Mouse (Mus musculus): ENCODE data around the gene Mex3d. TPM values are rescaled to one million over a fixed set of nuclear protein-coding genes. Genes with fewer than 3 reads are reported as not detected.

Mex3d gene
- polyA plus RNA-seq, 1 experiment = not detected

GRCm38 (mm10) chr10:80385310-80385709 lies 2.1 kb downstream of the Mex3d start:
- Histone ChIP-seq H3K4me3 (ENCODE audit: insufficient read depth, low read depth, low read length) (peak overlapping the region; percentile 95), H3K4me1 (ENCODE audit: control insufficient read depth, insufficient read depth, low read length) (peaks cover 44% of the 10 kb centered on the region), H3K27ac (ENCODE audit: insufficient read depth, low read depth, low read length) (no peak overlapping the region)
- TF ChIP-seq POLR2A (IDR thresholded peaks at IDR 0.05; ENCODE audit: insufficient read depth, low read depth, low read length) (no peak), CTCF (IDR thresholded peaks at IDR 0.05; ENCODE audit: insufficient read depth, low read depth, low read length) (no peak)
- WGBS = 24% methylated on average over 7 of the region's 7 CpGs

GRCm38 (mm10) chr10:80384709-80385108 lies 2.8 kb downstream of the Mex3d start:
- Histone ChIP-seq H3K4me3 (ENCODE audit: insufficient read depth, low read depth, low read length) (peak overlapping the region; percentile 95), H3K4me1 (ENCODE audit: control insufficient read depth, insufficient read depth, low read length) (peaks cover 44% of the 10 kb centered on the region), H3K27ac (ENCODE audit: insufficient read depth, low read depth, low read length) (no peak overlapping the region)
- 45% methylated on average over 7 of the region's 7 CpGs for WGBS
- TF ChIP-seq POLR2A (IDR thresholded peaks at IDR 0.05; ENCODE audit: insufficient read depth, low read depth, low read length) = no peak
- TF ChIP-seq CTCF (IDR thresholded peaks at IDR 0.05; ENCODE audit: insufficient read depth, low read depth, low read length) = no peak

- Histone ChIP-seq H3K27ac (ENCODE audit: insufficient read depth, low read depth, low read length) (no peak overlapping the region), H3K4me1 (ENCODE audit: control insufficient read depth, insufficient read depth, low read length) (peaks cover 44% of the 10 kb centered on the region), H3K4me3 (ENCODE audit: insufficient read depth, low read depth, low read length) (no peak overlapping the region)
- WGBS = 85% methylated on average over 4 of the region's 4 CpGs
- TF ChIP-seq POLR2A (IDR thresholded peaks at IDR 0.05; ENCODE audit: insufficient read depth, low read depth, low read length) = no peak
- TF ChIP-seq CTCF (IDR thresholded peaks at IDR 0.05; ENCODE audit: insufficient read depth, low read depth, low read length) = no peak
Observed at GRCm38 (mm10) chr10:80384115-80384639, 3.3 kb downstream of the Mex3d start.

- Histone ChIP-seq H3K4me3 (ENCODE audit: insufficient read depth, low read depth, low read length) (no peak overlapping the region), H3K4me1 (ENCODE audit: control insufficient read depth, insufficient read depth, low read length) (peaks cover 44% of the 10 kb centered on the region), H3K27ac (ENCODE audit: insufficient read depth, low read depth, low read length) (no peak overlapping the region)
- TF ChIP-seq POLR2A (IDR thresholded peaks at IDR 0.05; ENCODE audit: insufficient read depth, low read depth, low read length) (no peak), CTCF (IDR thresholded peaks at IDR 0.05; ENCODE audit: insufficient read depth, low read depth, low read length) (0 out of 2 replicates have a peak, but pooled peaks have one; percentile 12)
- WGBS = 60% methylated on average over 4 of the region's 4 CpGs
Observed at GRCm38 (mm10) chr10:80383431-80383830, 4.0 kb downstream of the Mex3d start.

- 75% methylated on average over 7 of the region's 7 CpGs for WGBS
- H3K4me3 ChIP-seq (ENCODE audit: insufficient read depth, low read depth, low read length) = no peak overlapping the region
- peaks cover 37% of the 10 kb centered on the region for H3K4me1 ChIP-seq (ENCODE audit: control insufficient read depth, insufficient read depth, low read length)
- no peak for TF ChIP-seq POLR2A (IDR thresholded peaks at IDR 0.05; ENCODE audit: insufficient read depth, low read depth, low read length)
- H3K27ac ChIP-seq (ENCODE audit: insufficient read depth, low read depth, low read length) = no peak overlapping the region
Observed at GRCm38 (mm10) chr10:80382641-80383365, 4.7 kb downstream of the Mex3d start.

GRCm38 (mm10) chr10:80377716-80378115 lies 9.7 kb downstream of the Mex3d start:
- TF ChIP-seq CTCF (IDR thresholded peaks at IDR 0.05; ENCODE audit: insufficient read depth, low read depth, low read length) (peak; percentile 70; the same call in 1 of the 2 replicates), POLR2A (IDR thresholded peaks at IDR 0.05; ENCODE audit: insufficient read depth, low read depth, low read length) (no peak)
- H3K4me1 ChIP-seq (ENCODE audit: control insufficient read depth, insufficient read depth, low read length) = peaks cover 2% of the 10 kb centered on the region; the same call in 1 of the 2 replicates
- no peak overlapping the region for H3K27ac ChIP-seq (ENCODE audit: insufficient read depth, low read depth, low read length)
- WGBS = 57% methylated on average over 10 of the region's 10 CpGs
- no peak overlapping the region for H3K4me3 ChIP-seq (ENCODE audit: insufficient read depth, low read depth, low read length)

- 3% methylated on average over 7 of the region's 7 CpGs for WGBS
- Histone ChIP-seq H3K4me3 (ENCODE audit: insufficient read depth, low read depth, low read length) (no peak overlapping the region), H3K4me1 (ENCODE audit: control insufficient read depth, insufficient read depth, low read length) (peaks cover 10% of the 10 kb centered on the region)
Observed at GRCm38 (mm10) chr10:80376160-80376559, 11.3 kb downstream of the Mex3d start.

GRCm38 (mm10) chr10:80374063-80374462 lies 13.4 kb downstream of the Mex3d start:
- no peak for TF ChIP-seq POLR2A (IDR thresholded peaks at IDR 0.05; ENCODE audit: insufficient read depth, low read depth, low read length)
- no peak for TF ChIP-seq CTCF (IDR thresholded peaks at IDR 0.05; ENCODE audit: insufficient read depth, low read depth, low read length)
- H3K4me3 ChIP-seq (ENCODE audit: insufficient read depth, low read depth, low read length) = no peak overlapping the region
- 35% methylated on average over 6 of the region's 6 CpGs for WGBS

More at GRCm38 (mm10) chr10:80376160-80376559, 11.3 kb downstream of the Mex3d start:
- no peak overlapping the region for H3K27ac ChIP-seq (ENCODE audit: insufficient read depth, low read depth, low read length)
- TF ChIP-seq CTCF (IDR thresholded peaks at IDR 0.05; ENCODE audit: insufficient read depth, low read depth, low read length) = peak; percentile 93
- TF ChIP-seq POLR2A (IDR thresholded peaks at IDR 0.05; ENCODE audit: insufficient read depth, low read depth, low read length) = no peak

GRCm38 (mm10) chr10:80372706-80373105 lies 14.8 kb downstream of the Mex3d start:
- Histone ChIP-seq H3K4me3 (ENCODE audit: insufficient read depth, low read depth, low read length) (no peak overlapping the region), H3K4me1 (ENCODE audit: control insufficient read depth, insufficient read depth, low read length) (peaks cover 14% of the 10 kb centered on the region), H3K27ac (ENCODE audit: insufficient read depth, low read depth, low read length) (no peak overlapping the region; the same call in 1 of the 2 replicates)
- TF ChIP-seq POLR2A (IDR thresholded peaks at IDR 0.05; ENCODE audit: insufficient read depth, low read depth, low read length) (no peak), CTCF (IDR thresholded peaks at IDR 0.05; ENCODE audit: insufficient read depth, low read depth, low read length) (no peak)
- whole genome bisulfite sequencing = 62% methylated on average over 6 of the region's 6 CpGs

More at GRCm38 (mm10) chr10:80374063-80374462, 13.4 kb downstream of the Mex3d start:
- Histone ChIP-seq H3K27ac (ENCODE audit: insufficient read depth, low read depth, low read length) (no peak overlapping the region), H3K4me1 (ENCODE audit: control insufficient read depth, insufficient read depth, low read length) (peaks cover 10% of the 10 kb centered on the region)

Data from olfactory bulb, adult 2 months (tissue).